Mouse (Mus musculus) CD4-positive naive resting alpha-beta T cell, adult 57 days (primary cell): Measurements from ENCODE around the gene Gm7271. TPM values are rescaled to one million over a fixed set of nuclear protein-coding genes. Genes with fewer than 3 reads are reported as not detected.

ENCODE experiments used
- total RNA-seq: library from RNA; stranded (reverse); gene quantifications from one replicate; pipeline ENCODE4 v1.2.4, GENCODE M21; 2023

Gm7271 gene
- total RNA-seq: not detected

DNA sequence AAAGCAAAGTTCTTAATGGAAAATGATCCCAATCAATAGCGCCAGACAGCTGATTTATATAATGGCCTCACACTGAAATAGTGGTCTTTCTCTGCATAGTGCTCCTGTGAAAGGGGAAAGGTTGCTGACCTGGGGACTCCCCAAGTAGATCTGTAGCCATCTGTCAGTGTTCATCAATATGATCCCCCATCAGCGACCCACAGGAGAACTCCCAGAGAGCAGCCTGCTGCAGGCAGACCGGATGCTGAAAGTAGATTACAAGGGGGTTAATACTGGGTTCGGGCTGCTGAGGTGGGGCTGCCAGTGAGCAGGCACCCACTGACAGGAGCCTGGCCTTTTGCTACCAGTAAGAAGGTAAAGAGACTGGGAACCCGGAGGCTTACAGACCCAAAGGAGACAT lies at the start of gene Gm7271:
Gene Gm7271 (plus strand): TSS at position 230 of the 400 bp plus-strand sequence.

DNA sequence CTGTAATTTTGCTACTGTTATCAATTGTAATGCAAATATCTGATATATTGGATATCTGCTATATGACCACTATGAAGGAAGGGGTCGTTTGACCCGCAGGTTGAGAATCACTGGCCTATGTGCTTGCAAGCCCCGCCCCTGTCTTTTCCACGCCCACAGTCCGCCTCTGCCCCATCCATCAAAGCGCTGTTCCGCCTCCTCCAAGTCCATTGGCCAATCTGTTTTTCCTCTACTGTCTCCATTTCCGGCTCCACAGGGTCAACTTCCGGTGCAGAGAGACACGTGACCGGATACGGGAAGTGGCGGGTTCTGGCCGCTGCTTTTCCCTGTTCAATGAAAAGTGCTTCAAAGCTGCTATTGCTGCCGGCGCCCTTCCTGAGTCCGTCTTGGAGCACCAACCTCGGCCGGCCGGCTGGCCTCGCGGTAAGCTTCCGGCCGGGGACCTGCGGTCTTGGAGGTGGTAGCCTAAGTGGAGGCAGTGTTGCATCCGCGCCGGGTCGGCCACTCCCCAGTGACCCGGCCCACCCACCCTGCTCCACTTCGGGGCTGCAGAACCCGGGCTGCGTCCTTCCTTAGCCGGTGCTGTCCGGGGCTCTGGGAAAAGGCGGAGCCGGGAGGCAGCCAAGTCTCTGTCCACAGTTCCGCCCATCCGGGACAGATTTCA lies 45.3 kb downstream of the Gm7271 start, which contains the start of gene Exoc1:
Gene Exoc1 (plus strand): TSS at position 272 of the 664 bp plus-strand sequence.

Other genes with a start within 250 kb of the Gm7271 start
- gene Clock, start 179.2 kb upstream of the Gm7271 start, total RNA-seq: 19.8 TPM
- not detected for gene Pdcl2, start 152.9 kb upstream of the Gm7271 start, total RNA-seq
- not detected for gene Nmu, start 120.3 kb upstream of the Gm7271 start, total RNA-seq
- gene Exoc1, start 45.3 kb downstream of the Gm7271 start, total RNA-seq: 58.6 TPM
- 18.1 TPM for gene Cep135, start 104.7 kb downstream of the Gm7271 start, total RNA-seq
- 2.1 TPM for gene C530008M17Rik, start 172.5 kb downstream of the Gm7271 start, total RNA-seq